Mouse (Mus musculus): ENCODE measurements at regions not wholly inside any gene's neighbourhood (a gene's known extent, or its start where the extent isn't known, plus 50 kb on each side); places are given as distances from the start of the nearest gene placed in this dataset.
A peak's percentile ranks its signal among the peaks of the same experiment; 100 is the strongest.

- WGBS, result 77% methylated on average over 2 of the region's 2 CpGs
These were observed 87.3 kb upstream of the 4933402D24Rik start for GRCm38 (mm10) chr1:63856366-63856765.

GRCm38 (mm10) chr1:63854794-63855193 is 85.7 kb upstream of the 4933402D24Rik start:
- H3K4me1 ChIP-seq (ENCODE audit: control insufficient read depth, insufficient read depth, low read length), result no peaks in the 10 kb centered on the region
- no peak overlapping the region for H3K27ac ChIP-seq (ENCODE audit: control insufficient read depth, insufficient read depth, low read depth, low read length, poor library complexity)
- no peak overlapping the region for H3K4me3 ChIP-seq (replicated peaks; ENCODE audit: control insufficient read depth, low read depth, low read length)
- 66% methylated on average over 3 of the region's 3 CpGs for WGBS
- TF ChIP-seq POLR2A (IDR thresholded peaks at IDR 0.05; ENCODE audit: borderline replicate concordance, control insufficient read depth, low read depth, low read length), result no peak
- TF ChIP-seq CTCF (IDR thresholded peaks at IDR 0.05; ENCODE audit: control insufficient read depth, insufficient read depth, low read length), result 0 out of 2 replicates have a peak, but pooled peaks have one; percentile 10

More at GRCm38 (mm10) chr1:63856366-63856765, 87.3 kb upstream of the 4933402D24Rik start:
- no peak overlapping the region for H3K27ac ChIP-seq (ENCODE audit: control insufficient read depth, insufficient read depth, low read depth, low read length, poor library complexity)
- H3K4me3 ChIP-seq (replicated peaks; ENCODE audit: control insufficient read depth, low read depth, low read length), result no peak overlapping the region
- no peaks in the 10 kb centered on the region for H3K4me1 ChIP-seq (ENCODE audit: control insufficient read depth, insufficient read depth, low read length)
- TF ChIP-seq CTCF (IDR thresholded peaks at IDR 0.05; ENCODE audit: control insufficient read depth, insufficient read depth, low read length), result no peak
- TF ChIP-seq POLR2A (IDR thresholded peaks at IDR 0.05; ENCODE audit: borderline replicate concordance, control insufficient read depth, low read depth, low read length), result no peak

GRCm38 (mm10) chr1:63851476-63852094 is 82.5 kb upstream of the 4933402D24Rik start:
- no peak overlapping the region for H3K4me3 ChIP-seq (replicated peaks; ENCODE audit: control insufficient read depth, low read depth, low read length)
- 81% methylated on average over 4 of the region's 4 CpGs for WGBS
- TF ChIP-seq CTCF (IDR thresholded peaks at IDR 0.05; ENCODE audit: control insufficient read depth, insufficient read depth, low read length) (no peak), POLR2A (IDR thresholded peaks at IDR 0.05; ENCODE audit: borderline replicate concordance, control insufficient read depth, low read depth, low read length) (no peak)
- no peaks in the 10 kb centered on the region for H3K4me1 ChIP-seq (ENCODE audit: control insufficient read depth, insufficient read depth, low read length)
- H3K27ac ChIP-seq (ENCODE audit: control insufficient read depth, insufficient read depth, low read depth, low read length, poor library complexity), result no peak overlapping the region

- Histone ChIP-seq H3K4me3 (replicated peaks; ENCODE audit: control insufficient read depth, low read depth, low read length) (no peak overlapping the region), H3K27ac (ENCODE audit: control insufficient read depth, insufficient read depth, low read depth, low read length, poor library complexity) (no peak overlapping the region), H3K4me1 (ENCODE audit: control insufficient read depth, insufficient read depth, low read length) (no peaks in the 10 kb centered on the region)
- WGBS, result 76% methylated on average over 3 of the region's 3 CpGs
- no peak for TF ChIP-seq CTCF (IDR thresholded peaks at IDR 0.05; ENCODE audit: control insufficient read depth, insufficient read depth, low read length)
- no peak for TF ChIP-seq POLR2A (IDR thresholded peaks at IDR 0.05; ENCODE audit: borderline replicate concordance, control insufficient read depth, low read depth, low read length)
These were observed 81.2 kb upstream of the 4933402D24Rik start for GRCm38 (mm10) chr1:63850262-63850661.

- 82% methylated on average over 5 of the region's 5 CpGs for WGBS
- Histone ChIP-seq H3K4me3 (replicated peaks; ENCODE audit: control insufficient read depth, low read depth, low read length) (no peak overlapping the region), H3K4me1 (ENCODE audit: control insufficient read depth, insufficient read depth, low read length) (no peaks in the 10 kb centered on the region), H3K27ac (ENCODE audit: control insufficient read depth, insufficient read depth, low read depth, low read length, poor library complexity) (no peak overlapping the region)
- TF ChIP-seq CTCF (IDR thresholded peaks at IDR 0.05; ENCODE audit: control insufficient read depth, insufficient read depth, low read length) (no peak), POLR2A (IDR thresholded peaks at IDR 0.05; ENCODE audit: borderline replicate concordance, control insufficient read depth, low read depth, low read length) (no peak)
These were observed 59.2 kb upstream of the 4933402D24Rik start for GRCm38 (mm10) chr1:63828174-63828844.

GRCm38 (mm10) chr1:63820614-63821270 is 51.7 kb upstream of the 4933402D24Rik start:
- Histone ChIP-seq H3K27ac (ENCODE audit: control insufficient read depth, insufficient read depth, low read depth, low read length, poor library complexity) (no peak overlapping the region), H3K4me3 (replicated peaks; ENCODE audit: control insufficient read depth, low read depth, low read length) (no peak overlapping the region), H3K4me1 (ENCODE audit: control insufficient read depth, insufficient read depth, low read length) (no peaks in the 10 kb centered on the region)
- WGBS, result 68% methylated on average over 4 of the region's 4 CpGs
- TF ChIP-seq CTCF (IDR thresholded peaks at IDR 0.05; ENCODE audit: control insufficient read depth, insufficient read depth, low read length) (no peak), POLR2A (IDR thresholded peaks at IDR 0.05; ENCODE audit: borderline replicate concordance, control insufficient read depth, low read depth, low read length) (no peak)

- Histone ChIP-seq H3K4me3 (replicated peaks; ENCODE audit: control insufficient read depth, low read depth, low read length) (no peak overlapping the region), H3K4me1 (ENCODE audit: control insufficient read depth, insufficient read depth, low read length) (no peaks in the 10 kb centered on the region), H3K27ac (ENCODE audit: control insufficient read depth, insufficient read depth, low read depth, low read length, poor library complexity) (no peak overlapping the region)
- no peak for TF ChIP-seq CTCF (IDR thresholded peaks at IDR 0.05; ENCODE audit: control insufficient read depth, insufficient read depth, low read length)
- no peak for TF ChIP-seq POLR2A (IDR thresholded peaks at IDR 0.05; ENCODE audit: borderline replicate concordance, control insufficient read depth, low read depth, low read length)
- WGBS, result 75% methylated on average over 11 of the region's 11 CpGs
These were observed 50.6 kb upstream of the 4933402D24Rik start for GRCm38 (mm10) chr1:63819536-63820254.

Data from bone marrow, adult 2 months (tissue).